Comparison of ENCODE assay signal across 26 mouse cellular contexts in the genomic region with DNA sequence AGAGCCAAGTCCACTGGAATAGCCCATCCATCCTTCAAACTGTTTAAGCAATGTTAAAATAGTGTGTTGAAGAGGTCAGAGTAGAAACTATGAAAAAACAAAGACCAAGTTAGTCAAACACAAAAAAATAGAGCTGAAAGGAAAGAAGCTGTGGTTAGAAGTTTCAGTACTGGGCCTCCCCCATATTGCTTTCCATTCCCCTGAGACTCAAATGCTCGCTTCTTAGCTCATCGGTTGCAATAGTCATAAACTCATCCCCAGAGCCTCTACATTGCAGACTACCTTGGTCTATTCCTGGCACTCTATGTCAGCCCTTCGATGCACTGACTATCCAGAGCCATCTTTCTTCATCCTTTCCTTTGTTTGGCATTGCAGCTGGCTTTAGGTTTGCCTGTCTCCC.
"Had no signal": no experiment of that assay in that cellular context is flagged by ENCODE, and none has a peak within 500 bp of the region (broad histone marks: within the 10 kb centered on the region; RNA-seq: fewer than 3 reads in every experiment).

No protein-coding gene starts in this region.

- H3K27me3 ChIP-seq: embryonic facial prominence, embryonic 12.5 days; embryonic facial prominence, embryonic 13.5 days; embryonic facial prominence, embryonic 15.5 days; forebrain, embryonic 12.5 days; forebrain, embryonic 13.5 days; forebrain, embryonic 15.5 days had no signal

- H3K4me1 ChIP-seq: embryonic facial prominence, embryonic 10.5 days; embryonic facial prominence, embryonic 12.5 days; embryonic facial prominence, embryonic 13.5 days; embryonic facial prominence, embryonic 15.5 days; forebrain, embryonic 10.5 days; forebrain, embryonic 12.5 days; forebrain, embryonic 13.5 days; forebrain, embryonic 15.5 days had no signal

- H3K9ac ChIP-seq: embryonic facial prominence, embryonic 12.5 days; embryonic facial prominence, embryonic 13.5 days; embryonic facial prominence, embryonic 15.5 days; forebrain, embryonic 12.5 days; forebrain, embryonic 13.5 days; forebrain, embryonic 15.5 days; forebrain, postnatal 0 days had no signal

- H3K4me2 ChIP-seq: embryonic facial prominence, embryonic 12.5 days; embryonic facial prominence, embryonic 13.5 days; embryonic facial prominence, embryonic 15.5 days; forebrain, embryonic 12.5 days; forebrain, embryonic 13.5 days; forebrain, embryonic 15.5 days had no signal

- DNase-seq: cerebellum, adult 8-10 months; cerebellum, adult 9-10 months; cerebellum, adult 9-11 months; cerebellum, postnatal 10 days; cerebellum, postnatal 14 days; cerebellum, postnatal 25 days; cerebellum, postnatal 36 days; embryo, embryonic 11 days; forebrain, postnatal 0 days; gastrocnemius, adult 2 months; gastrocnemius, postnatal 10 days; gastrocnemius, postnatal 14 days; gastrocnemius, postnatal 25 days; gastrocnemius, postnatal 36 days; heart, adult 11 months; heart, adult 18-20 months; heart, adult 2 months had no signal

- H3K27ac ChIP-seq: embryonic facial prominence, embryonic 10.5 days; embryonic facial prominence, embryonic 12.5 days; embryonic facial prominence, embryonic 13.5 days; embryonic facial prominence, embryonic 15.5 days; forebrain, embryonic 10.5 days; forebrain, embryonic 12.5 days; forebrain, embryonic 13.5 days; forebrain, embryonic 15.5 days; gastrocnemius, adult 2 months; heart, adult 2 months had no signal

- H3K36me3 ChIP-seq: embryonic facial prominence, embryonic 10.5 days; embryonic facial prominence, embryonic 12.5 days; embryonic facial prominence, embryonic 13.5 days; embryonic facial prominence, embryonic 15.5 days; forebrain, embryonic 10.5 days; forebrain, embryonic 12.5 days; forebrain, embryonic 15.5 days had no signal

- H3K4me3 ChIP-seq: embryonic facial prominence, embryonic 10.5 days; embryonic facial prominence, embryonic 12.5 days; embryonic facial prominence, embryonic 13.5 days; embryonic facial prominence, embryonic 15.5 days; erythroblast, embryonic 14.5 days; forebrain, embryonic 10.5 days; forebrain, embryonic 12.5 days; forebrain, embryonic 13.5 days; forebrain, embryonic 15.5 days; gastrocnemius, adult 2 months; heart, adult 2 months had no signal

- H3K9me3 ChIP-seq: embryonic facial prominence, embryonic 10.5 days; embryonic facial prominence, embryonic 12.5 days; embryonic facial prominence, embryonic 13.5 days; embryonic facial prominence, embryonic 15.5 days; forebrain, embryonic 10.5 days; forebrain, embryonic 12.5 days; forebrain, embryonic 13.5 days; forebrain, embryonic 15.5 days had no signal
